Mouse (Mus musculus): ENCODE results near the gene Raet1e. TPM values are rescaled to one million over a fixed set of nuclear protein-coding genes. Genes with fewer than 3 reads are reported as not detected.
"Not testable (repeated sequence)": the region's sequence is repeated elsewhere in the genome, so short reads cannot be mapped to it uniquely, and the experiment has no call there.

The Raet1e gene
- total RNA-seq, 1 experiment, result 13.9 TPM

DNA sequence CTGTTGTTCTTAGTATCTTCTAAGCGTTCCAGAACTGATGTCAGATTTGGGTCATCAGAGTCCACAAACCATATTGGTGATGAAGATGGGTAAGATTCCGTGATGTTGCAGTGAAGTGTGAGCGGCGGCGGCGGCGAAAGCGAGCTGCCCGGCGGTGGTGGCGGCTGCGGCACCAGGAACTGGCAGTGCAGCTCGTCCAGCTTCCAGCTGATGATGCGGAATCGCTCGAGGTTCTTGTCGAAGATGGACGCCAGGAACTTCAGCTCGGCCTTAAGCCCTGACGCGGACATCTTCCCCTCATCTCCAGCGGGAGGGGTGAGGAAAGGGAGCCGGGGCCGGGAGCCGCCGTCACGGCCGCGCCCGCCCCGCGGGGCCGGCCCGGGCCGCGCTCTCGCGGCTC, 4.2 kb upstream of the Raet1e start:
- H3K4me1 ChIP-seq (ENCODE audit: control insufficient read depth in 2 of 2, insufficient read depth in 2 of 2, low read length in 2 of 2, poor library complexity in 1 of 2); H3K27ac ChIP-seq (ENCODE audit: insufficient read depth, low read depth, low read length, poor library complexity, severe bottlenecking); H3K9me3 ChIP-seq (ENCODE audit: control insufficient read depth, insufficient read depth, low read depth, low read length); DNase-seq (ENCODE audit: low read depth, low spot score); H3K36me3 ChIP-seq (ENCODE audit: control insufficient read depth, insufficient read depth, low read length, poor library complexity, severe bottlenecking); H3K9ac ChIP-seq (ENCODE audit: insufficient read depth, low read depth, low read length, poor library complexity, severe bottlenecking); in situ Hi-C loops (cut with MboI; ENCODE audit: low sequenced_read_pairs in 2 of 2, unreplicated experiment in 2 of 2): not testable (repeated sequence)
- H3K4me3 ChIP-seq (ENCODE audit: insufficient read depth in 1 of 2, low read depth in 1 of 2, low read length in 2 of 2, poor library complexity in 1 of 2, severe bottlenecking in 1 of 2), result peak overlapping the region; percentile 41 to 43; a peak in 1 of 4 replicates

- Histone ChIP-seq H3K4me3 (ENCODE audit: insufficient read depth in 1 of 2, low read depth in 1 of 2, low read length in 2 of 2, poor library complexity in 1 of 2, severe bottlenecking in 1 of 2) (no peak overlapping the region), H3K27ac (ENCODE audit: insufficient read depth, low read depth, low read length, poor library complexity, severe bottlenecking) (no peak overlapping the region), H3K4me1 (ENCODE audit: control insufficient read depth in 2 of 2, insufficient read depth in 2 of 2, low read length in 2 of 2, poor library complexity in 1 of 2) (peaks cover 0 to 3% of the 10 kb centered on the region in 2 experiments; a peak in 2 of 4 replicates), H3K9ac (ENCODE audit: insufficient read depth, low read depth, low read length, poor library complexity, severe bottlenecking) (no peak overlapping the region), H3K36me3 (ENCODE audit: control insufficient read depth, insufficient read depth, low read length, poor library complexity, severe bottlenecking) (no peaks in the 10 kb centered on the region), H3K9me3 (ENCODE audit: control insufficient read depth, insufficient read depth, low read depth, low read length) (no peaks in the 10 kb centered on the region)
- no peak for TF ChIP-seq ZC3H11A (IDR thresholded peaks at IDR 0.05; ENCODE audit: borderline replicate concordance, low read depth, low read length)
- TF ChIP-seq MAFK (IDR thresholded peaks at IDR 0.05; ENCODE audit: insufficient read depth, low read depth, low read length), result no peak
- no peak for TF ChIP-seq CHD2 (IDR thresholded peaks at IDR 0.05; ENCODE audit: low read depth, low read length)
- TF ChIP-seq HCFC1 (IDR thresholded peaks at IDR 0.05; ENCODE audit: borderline replicate concordance, insufficient read depth, low read length), result no peak
- TF ChIP-seq ZNF384 (IDR thresholded peaks at IDR 0.05; ENCODE audit: low read depth, low read length), result no peak
- in situ Hi-C loops (cut with MboI; ENCODE audit: low sequenced_read_pairs in 2 of 2, unreplicated experiment in 2 of 2), result no loop called here
- DNase-seq (ENCODE audit: low read depth, low spot score), result no peak
These were observed 3.2 kb upstream of the Raet1e start for GRCm38 (mm10) chr10:22154871-22155799.

DNA sequence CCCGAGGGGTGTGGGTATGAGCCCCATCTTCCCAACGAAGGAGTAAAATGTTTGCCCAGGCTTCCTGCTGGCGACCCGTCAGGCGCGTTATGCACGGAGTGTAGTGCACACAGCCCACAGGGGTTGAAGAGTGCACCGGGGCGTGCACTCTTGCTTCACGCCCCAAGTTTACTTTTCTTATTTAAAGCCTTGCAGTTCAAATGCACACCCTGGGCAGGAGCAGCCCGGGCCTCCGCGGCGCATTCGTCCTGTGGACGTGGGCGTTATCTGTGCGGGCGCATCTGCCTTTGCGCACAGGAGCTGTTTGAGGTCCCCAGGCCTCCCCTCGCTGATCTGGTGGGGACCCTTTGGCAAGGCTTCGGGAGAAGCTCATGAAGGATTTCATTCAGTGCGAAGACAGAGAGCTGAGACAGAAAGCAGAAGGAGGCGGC, 777 bp downstream of the Raet1e start:
- Histone ChIP-seq H3K27ac (ENCODE audit: insufficient read depth, low read depth, low read length, poor library complexity, severe bottlenecking) (no peak overlapping the region), H3K9me3 (ENCODE audit: control insufficient read depth, insufficient read depth, low read depth, low read length) (no peaks in the 10 kb centered on the region), H3K4me1 (ENCODE audit: control insufficient read depth in 2 of 2, insufficient read depth in 2 of 2, low read length in 2 of 2, poor library complexity in 1 of 2) (peaks cover 0 to 5% of the 10 kb centered on the region in 2 experiments; a peak in 2 of 4 replicates), H3K4me3 (ENCODE audit: insufficient read depth in 1 of 2, low read depth in 1 of 2, low read length in 2 of 2, poor library complexity in 1 of 2, severe bottlenecking in 1 of 2) (peak overlapping the region; percentile 52 to 66), H3K9ac (ENCODE audit: insufficient read depth, low read depth, low read length, poor library complexity, severe bottlenecking) (no peak overlapping the region; the same call in 1 of the 2 replicates), H3K36me3 (ENCODE audit: control insufficient read depth, insufficient read depth, low read length, poor library complexity, severe bottlenecking) (no peaks in the 10 kb centered on the region)
- DNase-seq (ENCODE audit: low read depth, low spot score), result no peak
- in situ Hi-C loops (cut with MboI; ENCODE audit: low sequenced_read_pairs in 2 of 2, unreplicated experiment in 2 of 2), result no loop called here
- no peak for TF ChIP-seq ZC3H11A (IDR thresholded peaks at IDR 0.05; ENCODE audit: borderline replicate concordance, low read depth, low read length)
- TF ChIP-seq ZNF384 (IDR thresholded peaks at IDR 0.05; ENCODE audit: low read depth, low read length), result no peak
- TF ChIP-seq MAFK (IDR thresholded peaks at IDR 0.05; ENCODE audit: insufficient read depth, low read depth, low read length), result no peak
- TF ChIP-seq CHD2 (IDR thresholded peaks at IDR 0.05; ENCODE audit: low read depth, low read length), result no peak
- no peak for TF ChIP-seq HCFC1 (IDR thresholded peaks at IDR 0.05; ENCODE audit: borderline replicate concordance, insufficient read depth, low read length)

DNA sequence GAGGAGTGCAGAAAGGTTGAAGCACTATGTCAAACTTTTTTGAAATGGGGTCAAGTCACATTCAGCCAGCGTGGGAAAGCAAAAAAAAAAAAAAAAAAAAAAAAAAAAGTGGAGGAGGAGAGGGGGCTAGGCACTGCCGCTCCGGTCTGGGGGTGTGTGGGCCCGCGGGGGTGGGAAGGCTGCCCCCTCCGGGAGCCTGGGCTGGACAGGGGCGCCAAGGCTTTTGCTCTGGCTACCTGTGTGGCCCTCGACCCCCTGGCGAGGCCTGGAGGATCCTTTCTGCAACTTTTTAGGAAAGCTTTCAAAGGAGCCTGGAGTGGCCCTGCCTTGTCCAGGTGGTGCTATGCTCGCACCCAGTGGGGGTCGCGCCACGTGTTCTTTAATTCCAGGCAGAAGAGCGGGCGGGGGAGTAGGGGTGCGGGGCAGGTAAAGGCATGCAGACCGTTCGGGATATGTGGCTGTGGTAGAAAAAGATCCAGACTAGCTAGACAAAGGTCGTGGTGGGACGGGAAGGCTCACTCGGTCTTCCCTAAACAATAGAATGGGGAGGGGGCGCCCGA, 1.3 kb downstream of the Raet1e start:
- Histone ChIP-seq H3K9me3 (ENCODE audit: control insufficient read depth, insufficient read depth, low read depth, low read length) (no peaks in the 10 kb centered on the region), H3K36me3 (ENCODE audit: control insufficient read depth, insufficient read depth, low read length, poor library complexity, severe bottlenecking) (no peaks in the 10 kb centered on the region), H3K9ac (ENCODE audit: insufficient read depth, low read depth, low read length, poor library complexity, severe bottlenecking) (no peak overlapping the region), H3K27ac (ENCODE audit: insufficient read depth, low read depth, low read length, poor library complexity, severe bottlenecking) (peak overlapping the region; percentile 50; the same call in 1 of the 2 replicates), H3K4me3 (ENCODE audit: insufficient read depth in 1 of 2, low read depth in 1 of 2, low read length in 2 of 2, poor library complexity in 1 of 2, severe bottlenecking in 1 of 2) (peak overlapping the region; percentile 52 to 66), H3K4me1 (ENCODE audit: control insufficient read depth in 2 of 2, insufficient read depth in 2 of 2, low read length in 2 of 2, poor library complexity in 1 of 2) (peaks cover 0 to 5% of the 10 kb centered on the region in 2 experiments; a peak in 2 of 4 replicates)
- no peak for DNase-seq (ENCODE audit: low read depth, low spot score)
- in situ Hi-C loops (cut with MboI; ENCODE audit: low sequenced_read_pairs in 2 of 2, unreplicated experiment in 2 of 2), result loop anchor here (5.0 to 10.0 kb wide), 2 partner anchors 115 to 118 kb away; no protein-coding TSS in a partner anchor
- TF ChIP-seq ZNF384 (IDR thresholded peaks at IDR 0.05; ENCODE audit: low read depth, low read length) (peak; percentile 79), ZC3H11A (IDR thresholded peaks at IDR 0.05; ENCODE audit: borderline replicate concordance, low read depth, low read length) (no peak)

- in situ Hi-C loops (cut with MboI; ENCODE audit: low sequenced_read_pairs in 2 of 2, unreplicated experiment in 2 of 2), result loop anchor here (5.0 to 10.0 kb wide), 2 partner anchors 112 to 114 kb away; no protein-coding TSS in a partner anchor
- not testable (repeated sequence) for H3K9ac ChIP-seq (ENCODE audit: insufficient read depth, low read depth, low read length, poor library complexity, severe bottlenecking); H3K4me1 ChIP-seq (ENCODE audit: control insufficient read depth in 2 of 2, insufficient read depth in 2 of 2, low read length in 2 of 2, poor library complexity in 1 of 2); H3K27ac ChIP-seq (ENCODE audit: insufficient read depth, low read depth, low read length, poor library complexity, severe bottlenecking); H3K9me3 ChIP-seq (ENCODE audit: control insufficient read depth, insufficient read depth, low read depth, low read length); H3K36me3 ChIP-seq (ENCODE audit: control insufficient read depth, insufficient read depth, low read length, poor library complexity, severe bottlenecking); DNase-seq (ENCODE audit: low read depth, low spot score)
- peak overlapping the region in 1 of 2 experiments; percentile 54; a peak in 2 of 4 replicates for H3K4me3 ChIP-seq (ENCODE audit: insufficient read depth in 1 of 2, low read depth in 1 of 2, low read length in 2 of 2, poor library complexity in 1 of 2, severe bottlenecking in 1 of 2)
These were observed 4.9 kb downstream of the Raet1e start for GRCm38 (mm10) chr10:22163279-22163678.
